ENCODE assay signal across 8 mouse cellular contexts in genomic region chr9:77910270-77911240, GRCm38 (mm10). TPM values are rescaled to one million over a fixed set of nuclear protein-coding genes. Genes with fewer than 3 reads are reported as not detected.
DNase-seq lines count a peak whose midpoint lies in the region; ATAC-seq lines count a peak whose summit lies in the region.

No protein-coding gene starts in this region.

- DNase-seq in adrenal gland, adult (ENCODE audit: inconsistent age in 2 of 2, low spot score in 1 of 2) = peak; percentile 98
- peak; percentile 93 for DNase-seq in embryo, embryonic 10 days (ENCODE audit: low spot score)
- DNase-seq in gastrocnemius, postnatal 10 days = peak; percentile 94
- DNase-seq in induced T-regulatory cell, adult 2 months (ENCODE audit: low read depth) = peak; percentile 94
- peak; percentile 65 to 85 for DNase-seq in left cerebral cortex, adult 8-10 months (ENCODE audit: low spot score in 2 of 2)
- DNase-seq in right cerebral cortex, adult 18-20 months = peak; percentile 89
- DNase-seq in urinary bladder, adult 2 months (ENCODE audit: low spot score) = peak; percentile 94

- peak; percentile 89 for ATAC-seq in megakaryocyte, adult 5-6 weeks (ENCODE audit: poor library complexity, severe bottlenecking)

RNA-seq across cellular contexts. Expression of gene Elovl5, which starts 6.6 kb away (rescaled TPM):
- 10 to 100 TPM; 26.5 to 27.0 TPM for total RNA-seq in gastrocnemius, postnatal 10 days (2021)
- total RNA-seq in left cerebral cortex, adult 8-10 months (2022) = 10 to 100 TPM; 68.4 to 86.2 (median 76.6) TPM
- 45.0 and 49.3 TPM in 2 replicates for total RNA-seq in megakaryocyte, adult 5-6 weeks (2015)
- 52.0 and 52.8 TPM in 2 replicates for total RNA-seq in megakaryocyte, adult 5-6 weeks (2017)
- polyA plus RNA-seq in urinary bladder, adult 2 months (2012; rRNA removed) = 59.3 and 70.3 TPM in 2 replicates

Comparison
In these comparisons a context has a peak if more than half of its experiments do, and no peak if none do; other contexts are left out.
1. Peak in every context shown above with its lines: DNase-seq and ATAC-seq.